Mouse (Mus musculus) limb, embryonic 15.5 days (tissue): ENCODE data around the gene Noct. TPM values are rescaled to one million over a fixed set of nuclear protein-coding genes. Genes with fewer than 3 reads are reported as not detected.

Experiments used
- ATAC-seq: fragments of 200-750 bp; cut with Nextera tagmentation; 2 replicates; pipeline ENCODE4 v1.8.0; 2017; ENCODE audit warnings: low read depth, moderate TSS enrichment; ENCODE audit not compliant: insufficient number of reproducible peaks, low FRiP score, low TSS enrichment
- H3K27ac ChIP-seq: fragments of 300-500 bp; sonication (generic); 2 replicates; pipeline ENCODE4 v1.5.1; 2015; ENCODE audit warnings: moderate library complexity, mild to moderate bottlenecking, inconsistent platforms
- H3K27me3 ChIP-seq: fragments of 300-500 bp; sonication (generic); 2 replicates; pipeline ENCODE4 v1.6.1; 2015; ENCODE audit warnings: inconsistent platforms
- H3K36me3 ChIP-seq: fragments of 300-500 bp; sonication (generic); 2 replicates; pipeline ENCODE4 v1.6.1; 2015; ENCODE audit warnings: inconsistent platforms
- H3K4me1 ChIP-seq: fragments of 300-500 bp; sonication (generic); 2 replicates; pipeline ENCODE4 v1.6.1; 2015; ENCODE audit warnings: inconsistent platforms
- H3K4me2 ChIP-seq: fragments of 300-500 bp; sonication (generic); 2 replicates; pipeline ENCODE4 v1.6.1; 2015; ENCODE audit warnings: mild to moderate bottlenecking, inconsistent platforms
- H3K4me3 ChIP-seq: fragments of 300-500 bp; sonication (generic); 2 replicates; pipeline ENCODE4 v1.5.1; 2015; ENCODE audit warnings: mild to moderate bottlenecking, inconsistent platforms
- H3K9ac ChIP-seq: fragments of 300-500 bp; sonication (generic); 2 replicates; pipeline ENCODE4 v1.6.1; 2015; ENCODE audit warnings: inconsistent platforms
- H3K9me3 ChIP-seq: fragments of 300-500 bp; sonication (generic); 2 replicates; pipeline ENCODE4 v1.6.1; 2016; ENCODE audit warnings: inconsistent platforms
- WGBS: fragments of 180-500 bp; shearing (Covaris S2); methylation state at CpG from one replicate; pipeline ENCODE4 v1.1.7; 2015; 5-methylcytosine and 5-hydroxymethylcytosine counted together
- polyA plus RNA-seq: library from polyadenylated mRNA; unstranded; fragments of >200 nt; fragmentation: Nextera tagmentation; extraction: Ambion mirVana; gene quantifications from 2 replicates; pipeline ENCODE4 v1.2.1, GENCODE M21; 2015

The Noct gene
- polyA plus RNA-seq, 1 experiment from 2014 or later = 8.7 TPM

- H3K27me3 ChIP-seq = no peaks in the 10 kb centered on the region
- ATAC-seq = no peak
- no peak overlapping the region for H3K27ac ChIP-seq
- no peaks in the 10 kb centered on the region for H3K9me3 ChIP-seq
- 87% methylated on average over 12 of the region's 12 CpGs for WGBS
- H3K4me2 ChIP-seq = no peak overlapping the region
- peaks cover 91% of the 10 kb centered on the region for H3K36me3 ChIP-seq
- H3K9ac ChIP-seq = no peak overlapping the region
- no peaks in the 10 kb centered on the region for H3K4me1 ChIP-seq
- H3K4me3 ChIP-seq = no peak overlapping the region
Measured at GRCm38 (mm10) chr3:51256450-51256849, 32.2 kb downstream of the Noct start.

DNA sequence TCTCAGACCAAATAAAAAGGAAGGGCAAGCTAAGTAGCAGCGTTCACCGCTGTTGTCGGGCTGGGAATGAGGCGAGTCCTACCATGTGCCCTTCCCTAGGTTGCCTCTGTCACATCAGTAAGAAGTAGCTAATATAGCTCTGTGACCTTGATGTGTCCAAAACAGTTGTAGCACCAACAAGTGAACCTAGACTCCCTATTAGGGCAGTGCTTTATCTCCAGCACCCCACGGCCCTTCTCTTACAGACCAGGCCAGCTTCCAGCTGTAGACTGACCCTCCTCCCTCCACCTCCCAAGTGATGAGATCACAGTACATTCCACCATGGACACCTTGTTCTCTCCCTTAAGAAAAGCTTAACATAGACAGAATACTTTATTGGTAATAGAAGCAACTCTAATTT, 33.8 kb downstream of the Noct start:
- Histone ChIP-seq H3K9me3 (no peaks in the 10 kb centered on the region), H3K4me1 (no peaks in the 10 kb centered on the region), H3K4me2 (no peak overlapping the region), H3K9ac (no peak overlapping the region), H3K4me3 (no peak overlapping the region), H3K36me3 (peaks cover 92% of the 10 kb centered on the region), H3K27ac (no peak overlapping the region), H3K27me3 (no peaks in the 10 kb centered on the region)
- ATAC-seq = no peak
- 94% methylated on average over 5 of the region's 5 CpGs for WGBS

DNA sequence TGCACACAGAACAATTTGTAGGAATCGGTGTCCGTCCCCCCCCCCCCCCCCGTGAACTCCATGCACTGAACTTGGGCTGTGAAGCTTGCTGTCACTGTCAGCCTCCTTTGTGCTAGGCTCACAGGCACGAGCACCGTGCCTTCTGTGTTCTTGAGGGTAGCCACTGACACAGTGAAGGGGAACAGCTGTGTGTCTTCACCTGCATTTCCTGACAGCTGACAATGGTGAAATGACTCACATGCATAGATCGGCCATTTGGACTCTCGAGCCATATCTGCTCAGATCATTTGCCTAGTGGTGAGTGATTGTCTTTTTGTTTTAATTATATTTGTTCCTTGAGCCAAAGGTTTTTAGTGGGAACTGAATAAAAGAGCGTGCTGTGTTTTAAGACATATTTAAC, 38.7 kb downstream of the Noct start:
- no peak overlapping the region for H3K27ac ChIP-seq
- no peak overlapping the region for H3K4me3 ChIP-seq
- H3K27me3 ChIP-seq = no peaks in the 10 kb centered on the region
- no peak overlapping the region for H3K9ac ChIP-seq
- 84% methylated on average over 8 of the region's 8 CpGs for WGBS
- H3K36me3 ChIP-seq = peaks cover 76% of the 10 kb centered on the region
- no peaks in the 10 kb centered on the region for H3K4me1 ChIP-seq
- no peaks in the 10 kb centered on the region for H3K9me3 ChIP-seq
- H3K4me2 ChIP-seq = no peak overlapping the region
- ATAC-seq = no peak

GRCm38 (mm10) chr3:51268434-51268833, 44.2 kb downstream of the Noct start:
- H3K9me3 ChIP-seq = no peaks in the 10 kb centered on the region
- H3K9ac ChIP-seq = no peak overlapping the region
- H3K4me2 ChIP-seq = no peak overlapping the region
- H3K27me3 ChIP-seq = no peaks in the 10 kb centered on the region
- peaks cover 5% of the 10 kb centered on the region for H3K4me1 ChIP-seq
- ATAC-seq = no peak
- 59% methylated on average over 12 of the region's 12 CpGs for WGBS
- H3K36me3 ChIP-seq = peaks cover 25% of the 10 kb centered on the region
- no peak overlapping the region for H3K27ac ChIP-seq
- no peak overlapping the region for H3K4me3 ChIP-seq

- peaks cover 8% of the 10 kb centered on the region for H3K36me3 ChIP-seq
- no peaks in the 10 kb centered on the region for H3K27me3 ChIP-seq
- H3K9ac ChIP-seq = no peak overlapping the region
- ATAC-seq = no peak
- 68% methylated on average over 12 of the region's 12 CpGs for WGBS
- no peaks in the 10 kb centered on the region for H3K9me3 ChIP-seq
- H3K27ac ChIP-seq = peak overlapping the region; percentile 27; the same call in 1 of the 2 replicates
- H3K4me2 ChIP-seq = no peak overlapping the region
- peaks cover 10% of the 10 kb centered on the region for H3K4me1 ChIP-seq
- H3K4me3 ChIP-seq = no peak overlapping the region
Measured at GRCm38 (mm10) chr3:51270069-51270817, 46.0 kb downstream of the Noct start.

GRCm38 (mm10) chr3:51275956-51276398, 51.7 kb downstream of the Noct start:
- WGBS = 0% methylated on average over 32 of the region's 33 CpGs
- no peak overlapping the region for H3K9ac ChIP-seq
- no peaks in the 10 kb centered on the region for H3K27me3 ChIP-seq
- H3K4me3 ChIP-seq = peak overlapping the region; percentile 96
- no peaks in the 10 kb centered on the region for H3K36me3 ChIP-seq
- ATAC-seq = peak; percentile 99
- H3K9me3 ChIP-seq = no peaks in the 10 kb centered on the region
- peaks cover 11% of the 10 kb centered on the region; the same call in 1 of the 2 replicates for H3K4me1 ChIP-seq
- H3K4me2 ChIP-seq = peak overlapping the region; percentile 60
- H3K27ac ChIP-seq = peak overlapping the region; percentile 99

- peaks cover 11% of the 10 kb centered on the region; the same call in 1 of the 2 replicates for H3K4me1 ChIP-seq
- peak overlapping the region; percentile 56 for H3K4me2 ChIP-seq
- peak overlapping the region; percentile 96 for H3K4me3 ChIP-seq
- no peaks in the 10 kb centered on the region for H3K9me3 ChIP-seq
- H3K36me3 ChIP-seq = no peaks in the 10 kb centered on the region
- peak overlapping the region; percentile 95 for H3K9ac ChIP-seq
- peak; percentile 40; the same call in 1 of the 2 replicates for ATAC-seq
- H3K27me3 ChIP-seq = no peaks in the 10 kb centered on the region
- peak overlapping the region; percentile 99 for H3K27ac ChIP-seq
- WGBS = under 1% methylated on average over 75 of the region's 93 CpGs
Measured at GRCm38 (mm10) chr3:51276421-51277111, 52.3 kb downstream of the Noct start.

DNA sequence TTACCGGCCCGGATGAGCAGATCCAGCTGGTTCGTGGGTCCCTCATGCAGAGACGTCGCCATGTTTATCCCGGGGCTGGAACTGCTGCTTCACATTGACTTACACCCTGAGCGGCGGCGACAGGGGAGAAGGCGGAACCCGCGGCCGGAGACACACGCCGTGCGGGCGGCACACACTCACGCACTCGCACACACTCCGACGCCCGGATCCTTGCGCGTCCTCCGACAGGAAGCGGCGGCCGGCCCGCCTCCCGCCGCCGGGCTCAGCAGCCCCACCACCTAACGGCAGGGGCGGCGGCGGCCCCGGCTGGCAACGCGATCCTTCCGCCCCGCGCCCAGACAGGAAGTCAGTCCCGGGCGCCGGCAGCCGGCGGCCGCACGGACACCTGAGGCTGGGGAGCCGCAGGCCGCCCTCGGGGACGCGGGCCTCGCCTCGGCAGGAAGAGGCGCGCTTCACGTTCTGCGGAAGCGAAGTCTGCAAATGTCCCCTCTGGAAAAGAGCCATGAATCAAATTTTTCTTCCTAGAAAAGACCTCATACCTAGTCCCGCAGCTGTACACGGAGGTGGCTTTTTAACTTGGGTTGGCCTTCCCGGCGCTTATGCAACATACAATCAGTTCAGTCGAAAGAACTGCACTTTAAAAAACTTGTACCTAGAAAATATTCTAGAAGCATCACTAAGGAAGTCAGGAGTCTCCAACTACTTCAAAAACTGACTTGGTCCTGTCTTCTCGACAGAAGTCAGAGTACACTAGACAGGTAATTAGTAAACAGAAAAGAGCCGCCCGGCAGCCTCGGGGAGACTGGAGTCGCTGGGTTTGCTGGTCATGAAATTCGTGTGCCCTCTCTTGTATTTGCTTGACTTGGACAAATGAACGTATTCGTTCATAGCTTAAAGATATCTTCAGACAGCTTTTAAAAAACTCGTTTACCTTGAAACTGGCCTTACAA, 53.2 kb downstream of the Noct start:
- ATAC-seq = peak; percentile 74
- Histone ChIP-seq H3K9ac (peak overlapping the region; percentile 95), H3K27me3 (no peaks in the 10 kb centered on the region), H3K4me1 (peaks cover 11% of the 10 kb centered on the region; the same call in 1 of the 2 replicates), H3K27ac (peak overlapping the region; percentile 99), H3K9me3 (no peaks in the 10 kb centered on the region), H3K4me2 (peak overlapping the region; percentile 56), H3K36me3 (no peaks in the 10 kb centered on the region), H3K4me3 (peak overlapping the region; percentile 96)
- under 1% methylated on average over 73 of the region's 75 CpGs for WGBS

GRCm38 (mm10) chr3:51278433-51278832, 54.2 kb downstream of the Noct start:
- Histone ChIP-seq H3K4me1 (peaks cover 11% of the 10 kb centered on the region; the same call in 1 of the 2 replicates), H3K4me3 (no peak overlapping the region), H3K36me3 (no peaks in the 10 kb centered on the region), H3K27me3 (no peaks in the 10 kb centered on the region), H3K27ac (no peak overlapping the region), H3K9ac (no peak overlapping the region), H3K9me3 (no peaks in the 10 kb centered on the region), H3K4me2 (no peak overlapping the region)
- no peak for ATAC-seq
- WGBS = 66% methylated on average over 4 of the region's 4 CpGs

GRCm38 (mm10) chr3:51281727-51282126, 57.5 kb downstream of the Noct start:
- no peak overlapping the region for H3K27ac ChIP-seq
- H3K27me3 ChIP-seq = no peaks in the 10 kb centered on the region
- no peak overlapping the region for H3K4me3 ChIP-seq
- H3K9ac ChIP-seq = no peak overlapping the region
- H3K4me1 ChIP-seq = peaks cover 3% of the 10 kb centered on the region; the same call in 1 of the 2 replicates
- H3K36me3 ChIP-seq = no peaks in the 10 kb centered on the region
- 86% methylated on average over 4 of the region's 4 CpGs for WGBS
- H3K9me3 ChIP-seq = no peaks in the 10 kb centered on the region
- ATAC-seq = no peak
- H3K4me2 ChIP-seq = no peak overlapping the region

- ATAC-seq = no peak
Measured at GRCm38 (mm10) chr3:51284375-51284774, 60.1 kb downstream of the Noct start.

More at GRCm38 (mm10) chr3:51284375-51284774, 60.1 kb downstream of the Noct start:
- no peak overlapping the region for H3K4me2 ChIP-seq
- H3K36me3 ChIP-seq = no peaks in the 10 kb centered on the region
- no peaks in the 10 kb centered on the region for H3K4me1 ChIP-seq
- no peak overlapping the region for H3K27ac ChIP-seq
- H3K9me3 ChIP-seq = no peaks in the 10 kb centered on the region
- WGBS = 74% methylated on average over 1 of the region's 1 CpGs
- H3K27me3 ChIP-seq = no peaks in the 10 kb centered on the region
- no peak overlapping the region for H3K9ac ChIP-seq
- H3K4me3 ChIP-seq = no peak overlapping the region
